Mouse (Mus musculus) brain, adult 10 weeks (tissue): ENCODE results near the gene Fthl17f. TPM values are rescaled to one million over a fixed set of nuclear protein-coding genes. Genes with fewer than 3 reads are reported as not detected.

ENCODE experiments used
- polyA plus RNA-seq: library from polyadenylated mRNA; stranded (reverse); fragments of 350-450 nt; fragmentation: Illumina TruSeq; extraction: RNeasy Lipid Tissue Mini Kit (QIAGEN cat#74804); gene quantifications from one replicate; pipeline ENCODE4 v1.2.3, GENCODE M21; 2015; ENCODE audit warnings: low read depth, low replicate concordance

Gene Fthl17f
- not detected for polyA plus RNA-seq

GRCm38 (mm10) chrX:9062715-9063114 is at the start of gene Fthl17f:
TSS of gene Fthl17f (plus strand) at chrX:9063015.

GRCm38 (mm10) chrX:9033193-9033592 is 29.6 kb upstream of the Fthl17f start, which contains the start of gene Fthl17e:
TSS of gene Fthl17e (plus strand) at chrX:9033493.

GRCm38 (mm10) chrX:9104262-9104661 is 41.4 kb downstream of the Fthl17f start, which contains the start of gene 4930402K13Rik:
TSS of gene 4930402K13Rik (plus strand) at chrX:9104562.

Other genes starting within 250 kb of the Fthl17f start
- gene Gm6592, start 219.0 kb upstream of the Fthl17f start, polyA plus RNA-seq, result not detected
- gene Gm5751, start 188.8 kb upstream of the Fthl17f start, polyA plus RNA-seq, result not detected
- 33.5 TPM for gene B630019K06Rik, start 170.6 kb upstream of the Fthl17f start, polyA plus RNA-seq
- gene Fthl17b, start 100.0 kb upstream of the Fthl17f start, polyA plus RNA-seq, result not detected
- not detected for gene Fthl17c, start 86.5 kb upstream of the Fthl17f start, polyA plus RNA-seq
- gene Fthl17d, start 76.3 kb upstream of the Fthl17f start, polyA plus RNA-seq, result not detected
- gene Fthl17e, start 29.5 kb upstream of the Fthl17f start, polyA plus RNA-seq, result not detected
- not detected for gene 4930402K13Rik, start 41.5 kb downstream of the Fthl17f start, polyA plus RNA-seq
- gene Lancl3, start 136.9 kb downstream of the Fthl17f start, polyA plus RNA-seq, result 4.9 TPM
- gene Gm14862, start 193.9 kb downstream of the Fthl17f start, polyA plus RNA-seq, result not detected
- 10.6 TPM for gene Xk, start 209.7 kb downstream of the Fthl17f start, polyA plus RNA-seq
- gene H2al1m, start 220.7 kb downstream of the Fthl17f start, polyA plus RNA-seq, result not detected